Mouse (Mus musculus) urinary bladder, postnatal 25 days (tissue): Measurements from ENCODE around the gene Olfr111.
"Not testable (repeated sequence)": the region's sequence is repeated elsewhere in the genome, so short reads cannot be mapped to it uniquely, and the experiment has no call there.

ENCODE experiments used
- DNase-seq: peaks from one replicate; pipeline ENCODE4 v3.0.0; 2022; ENCODE audit warnings: low spot score

The Olfr111 gene

DNA sequence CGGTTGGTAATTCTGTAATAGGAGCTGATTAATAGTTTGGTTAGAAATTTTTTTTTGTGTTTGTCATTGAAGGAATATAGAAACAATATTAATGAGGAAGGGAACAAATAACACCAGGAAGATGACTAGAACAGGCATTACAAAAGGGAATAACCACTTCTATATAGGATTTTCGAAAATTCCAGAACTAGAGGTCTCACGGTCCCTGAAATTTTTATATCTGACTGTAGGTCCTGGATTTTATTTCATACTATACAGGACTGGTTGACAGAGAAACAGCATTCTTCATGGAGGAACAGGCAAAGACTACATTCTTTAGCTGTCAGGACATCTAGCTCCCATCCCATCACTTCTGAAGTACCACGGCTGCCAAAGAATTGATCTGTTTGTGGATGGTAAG, at the start of gene Olfr111:
Gene Olfr111, plus strand, starts transcription at position 301 of the 400 bp plus-strand sequence.
- DNase-seq = no peak

DNA sequence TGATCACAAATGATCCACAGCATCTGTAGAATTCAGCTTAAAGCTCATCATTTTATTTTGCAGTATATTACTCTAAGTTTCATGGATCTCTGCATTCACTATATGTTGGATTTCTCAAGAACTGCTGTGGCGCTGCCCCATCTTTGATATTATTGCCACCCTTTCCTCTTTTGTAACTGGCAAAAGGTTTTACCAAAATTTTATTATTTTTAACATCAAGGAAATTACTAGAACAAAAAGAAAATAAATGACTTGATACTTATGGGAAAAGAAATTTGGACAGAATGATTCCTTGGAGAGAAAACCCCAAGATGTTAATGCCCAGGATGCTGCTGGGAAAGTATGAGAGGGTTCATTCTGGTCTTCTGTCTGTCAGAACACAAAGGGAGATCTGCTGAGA, 49.2 kb upstream of the Olfr111 start, which contains the start of gene Olfr109:
Gene Olfr109, plus strand, starts transcription at position 301 of the 400 bp plus-strand sequence.
- DNase-seq = no peak

DNA sequence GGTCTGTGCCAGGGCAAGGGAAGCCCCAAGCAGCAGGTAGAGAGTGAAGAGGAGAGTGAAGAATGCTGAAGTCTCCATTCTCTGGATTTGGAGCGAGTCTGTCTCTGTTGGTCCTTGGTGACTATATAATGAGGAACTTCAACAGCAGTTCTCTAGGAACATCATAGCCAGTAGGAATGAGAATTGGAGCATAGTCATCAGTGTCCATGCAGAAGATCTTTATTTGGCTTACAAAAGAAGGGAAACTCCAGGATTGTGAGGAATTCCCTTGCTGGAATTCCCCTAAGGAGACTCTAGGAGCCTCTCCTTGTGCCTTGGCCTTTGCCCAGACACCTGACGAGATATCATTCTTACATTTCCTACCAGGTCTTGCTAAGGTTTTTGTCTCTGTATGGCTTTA, 24.4 kb upstream of the Olfr111 start, which contains the start of gene H2-M2:
Gene H2-M2, minus strand, starts transcription at position 101 of the 400 bp plus-strand sequence.
- DNase-seq = no peak

DNA sequence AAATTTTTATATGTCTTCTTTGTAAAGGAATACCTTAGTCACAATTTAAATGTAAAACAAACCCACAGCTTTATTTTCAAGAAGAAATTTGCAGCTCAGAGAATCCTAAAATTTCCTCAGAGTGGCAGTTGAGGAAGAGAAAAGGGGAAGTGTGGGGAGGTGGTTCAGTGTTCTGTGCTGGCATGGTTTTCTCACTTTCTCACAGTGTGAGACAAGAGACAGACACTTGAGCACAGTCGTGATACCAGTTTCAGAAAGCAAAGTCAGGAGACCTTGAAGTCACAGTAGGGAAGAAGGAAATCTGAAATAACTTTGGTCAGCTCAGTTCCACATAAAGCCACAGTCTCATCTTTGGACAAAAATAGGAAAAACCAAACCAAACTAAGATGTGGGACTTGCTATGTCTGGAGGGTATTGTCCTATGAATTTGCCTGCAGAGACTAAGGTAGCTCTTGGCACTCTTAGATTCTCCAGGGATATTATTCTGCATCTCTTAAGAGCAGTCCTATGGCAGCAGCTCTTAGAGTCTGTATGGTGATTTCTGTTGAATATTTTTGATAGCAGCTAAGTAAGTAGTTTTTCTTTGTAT, 15.8 kb upstream of the Olfr111 start, which contains the start of gene Olfr110:
Gene Olfr110, plus strand, starts transcription at position 539 of the 589 bp plus-strand sequence.
- no peak for DNase-seq

DNA sequence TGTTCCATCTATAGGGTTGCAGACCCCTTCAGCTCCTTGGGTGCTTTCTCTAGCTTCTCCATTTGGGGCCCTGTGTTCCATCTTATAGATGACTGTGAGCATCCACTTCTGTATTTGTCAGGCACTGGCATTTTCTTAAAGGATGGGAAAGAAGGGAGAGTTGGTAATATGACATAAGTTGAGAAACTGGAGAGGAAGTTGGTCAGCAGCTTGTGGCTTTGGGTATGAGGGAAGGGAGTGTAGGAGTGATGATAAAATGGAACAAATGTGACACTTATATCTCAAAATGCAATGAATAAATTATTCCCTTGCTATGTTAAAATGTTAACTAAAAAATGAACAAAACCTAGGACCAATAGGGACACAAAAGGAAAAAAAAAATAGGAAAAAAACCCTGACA, 16.8 kb downstream of the Olfr111 start:
- DNase-seq = not testable (repeated sequence)

DNA sequence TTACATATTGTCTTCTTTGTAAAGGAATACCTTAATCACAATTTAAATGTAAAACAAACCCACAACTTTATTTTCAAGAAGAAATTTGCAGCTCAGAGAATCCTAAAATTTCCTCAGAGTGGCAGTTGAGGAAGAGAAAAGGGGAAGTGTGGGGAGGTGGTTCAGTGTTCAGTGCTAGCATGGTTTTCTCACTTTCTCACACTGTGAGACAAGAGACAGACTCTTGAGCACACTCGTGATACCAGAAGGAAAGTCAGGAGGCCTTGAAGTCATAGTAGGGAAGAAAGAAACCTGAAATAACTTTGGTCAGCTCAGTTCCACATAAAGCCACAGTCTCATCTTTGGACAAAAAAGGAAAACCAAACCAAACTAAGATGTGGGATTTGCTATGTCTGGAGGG, 17.6 kb downstream of the Olfr111 start:
- DNase-seq = not testable (repeated sequence)

DNA sequence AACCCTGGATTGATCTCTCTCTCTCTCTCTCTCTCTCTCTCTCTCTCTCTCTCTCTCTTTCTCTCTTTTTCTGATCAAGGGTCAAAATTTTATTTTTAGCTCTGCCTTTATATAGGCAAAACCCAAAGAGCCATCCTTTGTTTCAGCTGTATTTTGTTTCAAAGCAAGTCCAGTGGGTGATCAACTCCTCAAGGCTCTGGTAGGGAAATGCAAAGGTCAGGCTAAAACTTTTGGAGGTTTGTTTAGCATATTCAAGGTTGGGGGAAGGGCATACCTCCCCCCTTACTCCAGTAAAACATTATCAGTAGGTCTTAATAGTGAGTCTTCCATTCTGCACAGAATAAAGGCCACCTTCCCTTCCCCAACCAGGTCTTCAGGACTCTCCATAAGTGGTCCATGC, 27.3 kb downstream of the Olfr111 start:
- DNase-seq = no peak

DNA sequence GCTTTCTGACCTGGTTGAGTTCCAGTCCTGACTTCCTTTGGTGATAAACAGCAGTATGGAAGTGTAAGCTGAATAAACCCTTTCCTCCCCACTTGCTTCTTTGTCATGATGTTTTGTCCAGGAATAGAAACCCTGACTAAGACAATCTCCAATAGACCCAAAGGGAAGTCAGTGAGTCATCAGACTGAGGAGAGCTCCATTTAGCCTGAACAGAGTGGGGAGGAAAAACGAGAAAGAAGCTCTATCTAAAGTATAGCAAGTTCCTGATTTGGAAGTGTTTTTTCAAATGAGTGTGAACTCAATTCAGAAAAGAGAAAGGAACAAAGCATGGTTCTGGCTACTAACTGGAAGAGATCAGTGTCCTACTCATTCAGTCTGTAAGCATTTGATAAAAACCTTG, 30.6 kb downstream of the Olfr111 start:
- DNase-seq = not testable (repeated sequence)

DNA sequence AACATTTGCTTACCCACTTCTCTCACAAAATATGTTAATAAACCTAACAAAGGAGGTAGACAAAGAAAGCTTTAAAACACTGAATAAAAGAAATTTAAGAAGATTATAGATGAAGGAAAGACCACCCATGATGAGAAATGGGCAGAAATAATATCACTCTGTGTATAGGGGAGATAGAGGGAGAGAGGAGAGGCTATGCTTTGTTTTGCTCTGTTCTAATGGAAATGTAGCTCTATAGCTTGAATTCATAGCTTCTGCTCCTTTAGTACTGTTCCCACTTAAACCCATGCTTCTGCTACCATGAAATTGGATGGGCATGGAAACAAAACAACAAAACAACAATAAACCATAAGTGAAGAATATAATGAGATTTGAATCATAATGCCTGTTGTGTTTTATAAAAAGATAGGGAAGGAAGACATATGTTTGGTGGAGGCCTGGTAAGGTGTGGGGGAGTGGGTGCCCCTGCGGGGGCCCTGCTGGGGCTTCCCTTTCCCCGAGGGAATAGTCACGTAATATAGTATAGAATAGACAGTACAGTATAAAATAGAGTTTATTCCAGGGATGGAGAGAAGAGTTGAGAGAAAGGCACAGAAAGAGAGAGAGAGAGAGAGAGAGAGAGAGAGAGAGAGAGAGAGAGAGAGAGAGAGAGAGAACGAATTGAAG, 33.8 kb downstream of the Olfr111 start:
- no peak for DNase-seq

DNA sequence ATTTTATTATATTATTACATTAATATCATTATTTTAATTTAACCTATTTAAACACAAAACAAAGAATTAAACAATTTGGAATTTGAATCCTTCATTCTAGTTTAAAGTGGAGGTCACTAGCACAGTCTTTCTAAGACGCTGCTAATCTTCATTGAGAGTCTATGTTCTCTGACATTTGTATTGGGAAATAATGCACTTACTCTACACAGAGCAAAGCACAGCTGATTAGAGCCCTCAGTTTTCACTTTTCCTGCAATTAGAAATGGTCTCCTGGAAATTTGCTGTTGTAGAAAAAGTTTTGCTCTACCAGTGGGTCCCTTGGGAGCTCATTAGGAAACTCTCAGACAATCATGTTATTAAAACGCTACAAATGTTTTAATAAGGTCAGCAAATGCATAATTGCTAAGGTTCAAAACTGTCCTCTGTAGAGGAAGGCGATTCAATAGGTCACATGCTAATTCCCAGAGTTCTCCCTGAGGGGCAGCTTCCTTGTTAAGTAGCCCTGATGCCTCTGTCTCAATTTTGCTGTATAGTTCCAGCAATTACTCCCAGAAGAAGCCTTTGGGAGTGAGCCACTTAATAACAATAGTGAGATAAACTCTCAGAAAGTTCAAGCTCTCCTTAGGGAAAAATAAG, 36.1 kb downstream of the Olfr111 start:
- no peak for DNase-seq

DNA sequence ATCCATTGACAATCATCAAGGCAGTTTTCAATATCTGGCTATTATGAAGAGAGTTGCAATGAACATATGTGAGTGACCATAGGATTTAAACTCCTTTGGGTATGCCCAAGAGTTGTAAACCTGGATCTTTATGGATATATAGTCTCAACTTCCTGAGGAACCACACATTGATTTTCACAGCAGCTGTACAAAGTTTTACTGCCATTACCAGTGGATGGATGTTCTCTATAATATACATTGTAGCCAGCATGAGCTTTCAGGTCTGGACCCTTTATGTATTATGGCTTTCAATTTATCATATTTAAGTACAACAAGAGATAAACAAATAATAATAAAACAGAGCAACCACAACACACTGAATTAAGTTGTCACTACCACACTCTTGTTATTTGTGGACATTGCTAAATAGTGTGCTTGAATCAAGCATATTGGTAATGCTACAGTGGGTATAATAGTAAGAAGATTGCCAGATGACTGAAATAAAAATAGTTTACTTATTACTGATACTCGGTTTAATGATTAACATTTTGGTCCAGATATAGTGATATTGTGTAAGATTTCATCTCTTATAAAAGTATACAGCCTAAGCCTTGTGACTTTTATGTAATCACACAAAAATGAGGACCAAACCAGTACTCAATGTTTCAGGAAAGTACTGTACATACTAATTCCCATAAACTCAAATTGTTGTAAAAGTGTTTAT, 51.2 kb downstream of the Olfr111 start:
- no peak for DNase-seq

DNA sequence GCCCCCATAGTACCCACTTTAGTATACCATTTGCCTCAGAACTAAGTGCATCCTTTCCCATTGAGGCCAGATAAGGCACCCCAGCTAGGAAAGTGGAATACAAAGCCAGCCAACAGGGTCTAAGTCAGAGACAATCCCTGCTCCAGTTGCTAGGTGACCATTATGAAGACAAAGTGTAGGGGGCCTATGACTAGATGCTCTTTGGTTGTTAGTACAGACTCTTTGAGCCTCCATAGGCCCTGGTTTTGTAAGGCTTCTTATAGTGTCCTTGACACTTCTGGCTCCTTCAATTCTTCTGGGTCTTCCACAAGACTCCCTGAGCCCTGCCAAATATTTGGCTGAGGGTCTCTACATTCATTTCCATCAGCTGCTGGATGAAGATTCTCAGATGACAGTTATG, 61.5 kb downstream of the Olfr111 start, which contains the start of gene Olfr112:
Gene Olfr112, minus strand, starts transcription at position 101 of the 400 bp plus-strand sequence.
- no peak for DNase-seq

DNA sequence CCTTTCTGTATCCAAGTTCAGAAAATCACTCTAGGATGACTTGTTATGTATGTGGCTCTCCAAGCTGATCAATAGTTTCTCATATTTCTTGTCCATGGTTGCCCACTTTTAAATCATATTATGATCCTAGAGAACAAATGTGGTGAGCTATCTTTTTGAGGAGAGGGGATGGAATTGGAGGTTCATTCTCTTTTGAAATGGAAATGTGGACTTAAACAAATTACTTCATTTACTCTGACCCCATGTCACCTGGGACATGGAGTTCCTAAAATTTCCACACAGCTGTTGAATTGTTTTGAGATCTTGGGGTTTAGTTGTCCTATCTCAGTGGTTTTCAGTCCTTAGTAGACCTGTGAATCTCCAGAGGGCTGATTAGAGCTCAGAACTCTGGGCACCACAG, 69.7 kb downstream of the Olfr111 start, which contains the start of gene Olfr113:
Gene Olfr113, minus strand, starts transcription at position 101 of the 400 bp plus-strand sequence.
- no peak for DNase-seq
